Mouse (Mus musculus): ENCODE measurements around the gene Galnt6.

Galnt6 gene

GRCm38 (mm10) chr15:100684450-100684849 lies 44.7 kb downstream of the Galnt6 start:
- no peak for DNase-seq (ENCODE audit: low spot score)

- DNase-seq (ENCODE audit: low spot score), result peak; percentile 94
These were observed 46.1 kb downstream of the Galnt6 start for GRCm38 (mm10) chr15:100683041-100683440.

- DNase-seq (ENCODE audit: low spot score), result no peak
These were observed 47.4 kb downstream of the Galnt6 start for GRCm38 (mm10) chr15:100681770-100682169.

GRCm38 (mm10) chr15:100680381-100680780 lies 48.8 kb downstream of the Galnt6 start:
- no peak for DNase-seq (ENCODE audit: low spot score)

GRCm38 (mm10) chr15:100679005-100679404 lies 50.2 kb downstream of the Galnt6 start:
- no peak for DNase-seq (ENCODE audit: low spot score)

- no peak for DNase-seq (ENCODE audit: low spot score)
These were observed 50.6 kb downstream of the Galnt6 start for GRCm38 (mm10) chr15:100678581-100678980.

- DNase-seq (ENCODE audit: low spot score), result no peak
These were observed 51.5 kb downstream of the Galnt6 start for GRCm38 (mm10) chr15:100677675-100678074.

GRCm38 (mm10) chr15:100676521-100676920 lies 52.7 kb downstream of the Galnt6 start:
- no peak for DNase-seq (ENCODE audit: low spot score)

- DNase-seq (ENCODE audit: low spot score), result no peak
These were observed 53.7 kb downstream of the Galnt6 start for GRCm38 (mm10) chr15:100675486-100675885.

GRCm38 (mm10) chr15:100674566-100674965 lies 54.6 kb downstream of the Galnt6 start:
- DNase-seq (ENCODE audit: low spot score), result no peak

GRCm38 (mm10) chr15:100673585-100674391 lies 55.4 kb downstream of the Galnt6 start:
- no peak for DNase-seq (ENCODE audit: low spot score)

GRCm38 (mm10) chr15:100670833-100671232 lies 58.3 kb downstream of the Galnt6 start:
- no peak for DNase-seq (ENCODE audit: low spot score)

- DNase-seq (ENCODE audit: low spot score), result no peak
These were observed 59.2 kb downstream of the Galnt6 start for GRCm38 (mm10) chr15:100670004-100670403.

GRCm38 (mm10) chr15:100669337-100669736 lies 59.8 kb downstream of the Galnt6 start, which contains the start of gene Bin2:
Gene Bin2 (minus strand): TSS chr15:100669553.
- DNase-seq (ENCODE audit: low spot score), result no peak

- no peak for DNase-seq (ENCODE audit: low spot score)
These were observed 61.2 kb downstream of the Galnt6 start for GRCm38 (mm10) chr15:100667871-100668545.

- no peak for DNase-seq (ENCODE audit: low spot score)
These were observed 61.8 kb downstream of the Galnt6 start for GRCm38 (mm10) chr15:100667420-100667819.

GRCm38 (mm10) chr15:100666851-100667250 lies 62.3 kb downstream of the Galnt6 start:
- no peak for DNase-seq (ENCODE audit: low spot score)

- DNase-seq (ENCODE audit: low spot score), result peak; percentile 30
These were observed 62.9 kb downstream of the Galnt6 start for GRCm38 (mm10) chr15:100666219-100666696.

- no peak for DNase-seq (ENCODE audit: low spot score)
These were observed 63.6 kb downstream of the Galnt6 start for GRCm38 (mm10) chr15:100665411-100666218.

- DNase-seq (ENCODE audit: low spot score), result no peak
These were observed 64.3 kb downstream of the Galnt6 start for GRCm38 (mm10) chr15:100664813-100665274.

- no peak for DNase-seq (ENCODE audit: low spot score)
These were observed 68.4 kb downstream of the Galnt6 start for GRCm38 (mm10) chr15:100660805-100661204.

GRCm38 (mm10) chr15:100660306-100660705 lies 68.9 kb downstream of the Galnt6 start:
- no peak for DNase-seq (ENCODE audit: low spot score)

Measured in adipocyte (in vitro differentiated cells).